Mouse (Mus musculus) mammary gland, adult 2 months (tissue): Measurements from ENCODE around the gene A26c2. TPM values are rescaled to one million over a fixed set of nuclear protein-coding genes. Genes with fewer than 3 reads are reported as not detected.

Source experiments
- polyA plus RNA-seq: library from polyadenylated mRNA; depleted of rRNA; stranded (reverse); fragments of >200 nt; gene quantifications from 2 replicates; pipeline ENCODE4 v1.2.3, GENCODE M21; 2012; ENCODE audit warnings: low replicate concordance; rRNA removed

A26c2 gene
- not detected in 2 replicates for polyA plus RNA-seq

DNA sequence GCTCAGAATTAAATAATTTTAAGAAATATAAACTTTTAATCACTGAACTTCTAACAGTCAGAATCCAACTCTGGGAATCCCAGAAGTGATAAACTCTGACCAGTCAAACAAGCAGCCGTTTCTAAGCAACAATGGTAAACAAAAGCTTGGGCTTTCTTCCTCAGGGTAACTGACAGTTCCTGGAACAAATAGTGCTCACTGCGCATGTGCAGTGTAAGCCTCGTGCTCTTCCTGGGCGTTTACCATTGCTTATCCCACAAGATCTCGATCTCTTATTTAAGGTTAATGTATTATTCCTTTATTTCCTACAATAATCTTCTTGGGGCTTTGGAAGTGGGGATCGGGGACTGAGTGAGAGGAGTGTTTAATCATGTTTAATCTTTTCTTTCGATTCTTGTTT is at the start of gene A26c2:
TSS of gene A26c2 (minus strand) at position 101 of the 400 bp plus-strand sequence.

